Comparison of ENCODE assay signal across 17 mouse cellular contexts in the genomic region with DNA sequence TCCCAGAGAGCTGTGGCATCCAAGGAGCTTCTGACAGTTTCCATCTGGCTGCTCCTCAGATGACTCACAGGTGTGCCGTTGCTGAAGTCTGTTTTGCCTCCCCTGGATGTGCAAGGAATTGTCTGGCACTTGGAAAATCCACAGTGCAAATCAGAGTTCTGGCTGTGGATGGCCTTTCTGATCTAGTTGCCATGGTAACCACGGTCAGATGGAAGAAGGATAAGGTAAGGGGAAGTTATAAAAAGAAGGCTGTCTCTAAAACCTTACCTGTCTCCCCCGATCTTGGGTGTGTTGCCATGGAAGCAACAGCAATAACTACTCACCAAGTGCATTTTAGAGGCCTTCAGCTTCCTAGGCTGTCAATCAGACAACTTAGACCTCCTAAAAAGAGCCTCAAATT.
A peak's percentile ranks its signal among the peaks of the same experiment; 100 is the strongest.
DNase-seq lines count a peak whose midpoint lies in the region; ATAC-seq lines count a peak whose summit lies in the region.
"Had no signal": no experiment of that assay in that cellular context is flagged by ENCODE, and none has a peak within 500 bp of the region (broad histone marks: within the 10 kb centered on the region; RNA-seq: fewer than 3 reads in every experiment).

No protein-coding gene starts in this region.

- no peak for DNase-seq in frontal cortex, postnatal 25 days (ENCODE audit: low spot score in 2 of 2)
- DNase-seq in left cerebral cortex, postnatal 25 days (ENCODE audit: low spot score in 2 of 2): peak; percentile 13 to 25
- no peak for DNase-seq in left cerebral cortex, postnatal 10 days (ENCODE audit: extremely low spot score in 1 of 2, low spot score in 2 of 2)
- peak; percentile 25 for DNase-seq in induced T-regulatory cell, adult 2 months (ENCODE audit: low read depth)
- DNase-seq in right cerebral cortex, postnatal 25 days: peak; percentile 9
- no peak for DNase-seq in lung, postnatal 10 days
- DNase-seq: adrenal gland, postnatal 14 days; cerebellum, adult 8-10 months; heart, adult 2 months; kidney, adult 18-20 months; kidney, postnatal 10 days; liver; liver, postnatal 0 days; spleen, adult 18-20 months; thymus, adult 2 months had no signal

- ATAC-seq in frontal cortex, adult (ENCODE audit: low TSS enrichment): peak; percentile 44; the same call in 1 of the 2 replicates
- ATAC-seq: activated CD4-positive, CD25-positive, alpha-beta regulatory T cell, adult 4 months; liver, postnatal 0 days had no signal

- intact Hi-C loops in left cerebral cortex, postnatal 25 days (cut with DNase I): no loop called here
- intact Hi-C loops in left cerebral cortex, postnatal 10 days (cut with DNase I): no loop called here

Comparison
In these comparisons a context has a peak if more than half of its experiments do, and no peak if none do; other contexts are left out.
1. DNase-seq: peak in left cerebral cortex, postnatal 25 days (2 of 2), induced T-regulatory cell, adult 2 months (single experiment) and right cerebral cortex, postnatal 25 days (single experiment); none in frontal cortex, postnatal 25 days (0 of 2), left cerebral cortex, postnatal 10 days (0 of 2) and lung, postnatal 10 days (single experiment).